Mouse (Mus musculus) brown adipose tissue, adult 24 weeks (tissue): ENCODE measurements at regions not wholly inside any gene's neighbourhood (a gene's known extent, or its start where the extent isn't known, plus 50 kb on each side); places are given as distances from the start of the nearest gene placed in this dataset.

ENCODE experiments used
- H3K27ac ChIP-seq: fragments of 200-500 bp; replicated peaks from 2 replicates; pipeline ENCODE4 v1.5.1; 2012; ENCODE audit warnings: low read depth, mild to moderate bottlenecking, low read length
- H3K4me1 ChIP-seq: fragments of 200-500 bp; 2 replicates; pipeline ENCODE4 v1.6.1; 2012; ENCODE audit warnings: low read length, mixed read lengths; ENCODE audit not compliant: control insufficient read depth, insufficient read depth, insufficient read length
- H3K4me3 ChIP-seq: fragments of 200-500 bp; 2 replicates; pipeline ENCODE4 v1.5.1; 2012; ENCODE audit warnings: low read depth, mild to moderate bottlenecking, low read length, moderate library complexity; ENCODE audit not compliant: insufficient read depth

GRCm38 (mm10) chr13:59943020-59943419, 120.1 kb upstream of the Tut7 start:
- Histone ChIP-seq H3K4me3 (no peak overlapping the region), H3K27ac (no peak overlapping the region), H3K4me1 (peaks cover 3% of the 10 kb centered on the region)

GRCm38 (mm10) chr13:59941519-59941918, 118.6 kb upstream of the Tut7 start:
- H3K4me1 ChIP-seq, result no peaks in the 10 kb centered on the region
- H3K27ac ChIP-seq, result no peak overlapping the region
- H3K4me3 ChIP-seq, result no peak overlapping the region

GRCm38 (mm10) chr13:59940414-59941205, 117.7 kb upstream of the Tut7 start:
- no peak overlapping the region for H3K27ac ChIP-seq
- H3K4me3 ChIP-seq, result no peak overlapping the region
- H3K4me1 ChIP-seq, result no peaks in the 10 kb centered on the region

GRCm38 (mm10) chr13:59939886-59940285, 116.9 kb upstream of the Tut7 start:
- Histone ChIP-seq H3K27ac (no peak overlapping the region), H3K4me3 (no peak overlapping the region), H3K4me1 (no peaks in the 10 kb centered on the region)

GRCm38 (mm10) chr13:59937147-59937546, 114.2 kb upstream of the Tut7 start:
- Histone ChIP-seq H3K4me1 (no peaks in the 10 kb centered on the region), H3K4me3 (no peak overlapping the region), H3K27ac (no peak overlapping the region)

GRCm38 (mm10) chr13:59934556-59934955, 111.6 kb upstream of the Tut7 start:
- no peak overlapping the region for H3K4me3 ChIP-seq
- H3K27ac ChIP-seq, result no peak overlapping the region
- no peaks in the 10 kb centered on the region for H3K4me1 ChIP-seq

GRCm38 (mm10) chr13:59934093-59934492, 111.1 kb upstream of the Tut7 start:
- H3K4me1 ChIP-seq, result no peaks in the 10 kb centered on the region
- no peak overlapping the region for H3K27ac ChIP-seq
- no peak overlapping the region for H3K4me3 ChIP-seq

GRCm38 (mm10) chr13:59927379-59928111, 104.6 kb upstream of the Tut7 start:
- H3K4me3 ChIP-seq, result no peak overlapping the region
- no peaks in the 10 kb centered on the region for H3K4me1 ChIP-seq
- no peak overlapping the region for H3K27ac ChIP-seq

- Histone ChIP-seq H3K4me3 (no peak overlapping the region), H3K27ac (no peak overlapping the region), H3K4me1 (no peaks in the 10 kb centered on the region)
Observed at GRCm38 (mm10) chr13:59925845-59926481, 103.0 kb upstream of the Tut7 start.

- H3K4me3 ChIP-seq, result no peak overlapping the region
- no peaks in the 10 kb centered on the region for H3K4me1 ChIP-seq
- H3K27ac ChIP-seq, result no peak overlapping the region
Observed at GRCm38 (mm10) chr13:59917185-59917584, 94.2 kb upstream of the Tut7 start.

- H3K27ac ChIP-seq, result no peak overlapping the region
- H3K4me1 ChIP-seq, result no peaks in the 10 kb centered on the region
- H3K4me3 ChIP-seq, result no peak overlapping the region
Observed at GRCm38 (mm10) chr13:59916166-59917044, 93.5 kb upstream of the Tut7 start.

GRCm38 (mm10) chr13:59915734-59916133, 92.8 kb upstream of the Tut7 start:
- Histone ChIP-seq H3K27ac (no peak overlapping the region), H3K4me3 (no peak overlapping the region), H3K4me1 (no peaks in the 10 kb centered on the region)

- Histone ChIP-seq H3K27ac (no peak overlapping the region), H3K4me1 (no peaks in the 10 kb centered on the region), H3K4me3 (no peak overlapping the region)
Observed at GRCm38 (mm10) chr13:59910179-59911071, 87.5 kb upstream of the Tut7 start.

GRCm38 (mm10) chr13:59909400-59909799, 86.5 kb upstream of the Tut7 start:
- Histone ChIP-seq H3K4me3 (no peak overlapping the region), H3K27ac (no peak overlapping the region), H3K4me1 (no peaks in the 10 kb centered on the region)
